Mouse (Mus musculus): ENCODE results near the gene Gm29735.
"Not testable (repeated sequence)": the region's sequence is repeated elsewhere in the genome, so short reads cannot be mapped to it uniquely, and the experiment has no call there.

The Gm29735 gene

GRCm38 (mm10) chr7:142120629-142121028 lies 36.3 kb downstream of the Gm29735 start, which contains the start of gene Gm45618:
TSS of gene Gm45618 (minus strand) at chr7:142120729.
- DNase-seq (ENCODE audit: low spot score in 2 of 2): not testable (repeated sequence)

GRCm38 (mm10) chr7:142119632-142120031 lies 37.3 kb downstream of the Gm29735 start:
- no peak for DNase-seq (ENCODE audit: low spot score in 2 of 2)
